Mouse (Mus musculus) B cell, adult 2 months (primary cell): ENCODE data around the gene Wdr66.
A peak's percentile ranks its signal among the peaks of the same experiment; 100 is the strongest.
"Not testable (repeated sequence)": the region's sequence is repeated elsewhere in the genome, so short reads cannot be mapped to it uniquely, and the experiment has no call there.

Source experiments
- DNase-seq, 2 experiments: peaks; one replicate each; pipeline ENCODE4 v3.0.0; 2022

Wdr66 gene

GRCm38 (mm10) chr5:123251834-123252233 lies at the start of gene Wdr66:
Gene Wdr66, plus strand, starts transcription at chr5:123252102.
- DNase-seq = peak; percentile 54 to 58

- DNase-seq = not testable (repeated sequence)
Observed at GRCm38 (mm10) chr5:123202771-123203170, 49.1 kb upstream of the Wdr66 start.

- not testable (repeated sequence) for DNase-seq
Observed at GRCm38 (mm10) chr5:123203591-123203990, 48.3 kb upstream of the Wdr66 start.

- DNase-seq = not testable (repeated sequence)
Observed at GRCm38 (mm10) chr5:123222346-123223050, 29.4 kb upstream of the Wdr66 start.

GRCm38 (mm10) chr5:123223051-123223410 lies 28.9 kb upstream of the Wdr66 start:
- no peak for DNase-seq

- not testable (repeated sequence) for DNase-seq
Observed at GRCm38 (mm10) chr5:123223861-123224260, 28.0 kb upstream of the Wdr66 start.

- no peak for DNase-seq
Observed at GRCm38 (mm10) chr5:123226851-123227250, 25.1 kb upstream of the Wdr66 start.

- DNase-seq = peak; percentile 95 to 97
Observed at GRCm38 (mm10) chr5:123227762-123228523, 24.0 kb upstream of the Wdr66 start.

GRCm38 (mm10) chr5:123228524-123228922 lies 23.4 kb upstream of the Wdr66 start:
- no peak for DNase-seq

GRCm38 (mm10) chr5:123229296-123229695 lies 22.6 kb upstream of the Wdr66 start:
- DNase-seq = peak in 1 of 2 experiments; percentile 11

GRCm38 (mm10) chr5:123232180-123232579 lies 19.7 kb upstream of the Wdr66 start:
- no peak for DNase-seq

GRCm38 (mm10) chr5:123235731-123236130 lies 16.2 kb upstream of the Wdr66 start:
- DNase-seq = peak; percentile 77 to 82

GRCm38 (mm10) chr5:123236426-123236825 lies 15.5 kb upstream of the Wdr66 start:
- DNase-seq = no peak

- DNase-seq = no peak
Observed at GRCm38 (mm10) chr5:123239501-123239900, 12.4 kb upstream of the Wdr66 start.

GRCm38 (mm10) chr5:123245518-123245917 lies 6.4 kb upstream of the Wdr66 start:
- DNase-seq = peak; percentile 49 to 53

GRCm38 (mm10) chr5:123251390-123251789 lies 512 bp upstream of the Wdr66 start:
- no peak for DNase-seq

- no peak for DNase-seq
Observed at GRCm38 (mm10) chr5:123256841-123257755, 5.2 kb downstream of the Wdr66 start.

GRCm38 (mm10) chr5:123258990-123259389 lies 7.1 kb downstream of the Wdr66 start:
- peak; percentile 88 to 90 for DNase-seq

GRCm38 (mm10) chr5:123260698-123261097 lies 8.8 kb downstream of the Wdr66 start:
- no peak for DNase-seq

GRCm38 (mm10) chr5:123266909-123267308 lies 15.0 kb downstream of the Wdr66 start:
- DNase-seq = no peak

GRCm38 (mm10) chr5:123268477-123269474 lies 16.9 kb downstream of the Wdr66 start:
- DNase-seq = no peak

GRCm38 (mm10) chr5:123270917-123271316 lies 19.0 kb downstream of the Wdr66 start:
- DNase-seq = no peak
